Mouse (Mus musculus): ENCODE results near the gene Mink1.

Mink1 gene

GRCm38 (mm10) chr11:70596094-70596493, 33.4 kb downstream of the Mink1 start:
- DNase-seq, result no peak

GRCm38 (mm10) chr11:70597301-70597700, 34.6 kb downstream of the Mink1 start:
- DNase-seq, result no peak

GRCm38 (mm10) chr11:70598451-70598953, 35.8 kb downstream of the Mink1 start:
- DNase-seq, result no peak

- DNase-seq, result peak; percentile 85
Observed at GRCm38 (mm10) chr11:70605024-70605566, 42.4 kb downstream of the Mink1 start.

- DNase-seq, result no peak
Observed at GRCm38 (mm10) chr11:70606717-70607116, 44.0 kb downstream of the Mink1 start.

GRCm38 (mm10) chr11:70607611-70608010, 44.9 kb downstream of the Mink1 start:
- no peak for DNase-seq

GRCm38 (mm10) chr11:70608381-70609066, 45.8 kb downstream of the Mink1 start:
- DNase-seq, result peak; percentile 49

GRCm38 (mm10) chr11:70610752-70611151, 48.1 kb downstream of the Mink1 start:
- no peak for DNase-seq

- no peak for DNase-seq
Observed at GRCm38 (mm10) chr11:70612505-70612904, 49.8 kb downstream of the Mink1 start.

GRCm38 (mm10) chr11:70615074-70615473, 52.4 kb downstream of the Mink1 start:
- peak; percentile 71 for DNase-seq

GRCm38 (mm10) chr11:70615516-70616093, 52.9 kb downstream of the Mink1 start, which contains the start of gene 4930544D05Rik:
Gene 4930544D05Rik, plus strand, starts transcription at chr11:70615848.
- DNase-seq, result no peak

- no peak for DNase-seq
Observed at GRCm38 (mm10) chr11:70619101-70619500, 56.4 kb downstream of the Mink1 start, which contains the start of gene Chrne. Gene Chrne, minus strand, starts transcription at chr11:70619216.

- no peak for DNase-seq
Observed at GRCm38 (mm10) chr11:70621972-70622814, 59.5 kb downstream of the Mink1 start.

GRCm38 (mm10) chr11:70623053-70623742, 60.5 kb downstream of the Mink1 start:
- no peak for DNase-seq

- DNase-seq, result peak; percentile 60
Observed at GRCm38 (mm10) chr11:70625473-70625872, 62.8 kb downstream of the Mink1 start.

- no peak for DNase-seq
Observed at GRCm38 (mm10) chr11:70626877-70627276, 64.2 kb downstream of the Mink1 start.

GRCm38 (mm10) chr11:70628431-70628830, 65.8 kb downstream of the Mink1 start:
- no peak for DNase-seq

GRCm38 (mm10) chr11:70629557-70629956, 66.9 kb downstream of the Mink1 start:
- no peak for DNase-seq

GRCm38 (mm10) chr11:70630129-70630528, 67.4 kb downstream of the Mink1 start:
- DNase-seq, result peak; percentile 50

- DNase-seq, result no peak
Observed at GRCm38 (mm10) chr11:70635601-70636000, 72.9 kb downstream of the Mink1 start.

- no peak for DNase-seq
Observed at GRCm38 (mm10) chr11:70637764-70638163, 75.1 kb downstream of the Mink1 start.

GRCm38 (mm10) chr11:70638293-70638692, 75.6 kb downstream of the Mink1 start:
- no peak for DNase-seq
